7 mouse cellular contexts compared by ENCODE assay signal in the genomic region with DNA sequence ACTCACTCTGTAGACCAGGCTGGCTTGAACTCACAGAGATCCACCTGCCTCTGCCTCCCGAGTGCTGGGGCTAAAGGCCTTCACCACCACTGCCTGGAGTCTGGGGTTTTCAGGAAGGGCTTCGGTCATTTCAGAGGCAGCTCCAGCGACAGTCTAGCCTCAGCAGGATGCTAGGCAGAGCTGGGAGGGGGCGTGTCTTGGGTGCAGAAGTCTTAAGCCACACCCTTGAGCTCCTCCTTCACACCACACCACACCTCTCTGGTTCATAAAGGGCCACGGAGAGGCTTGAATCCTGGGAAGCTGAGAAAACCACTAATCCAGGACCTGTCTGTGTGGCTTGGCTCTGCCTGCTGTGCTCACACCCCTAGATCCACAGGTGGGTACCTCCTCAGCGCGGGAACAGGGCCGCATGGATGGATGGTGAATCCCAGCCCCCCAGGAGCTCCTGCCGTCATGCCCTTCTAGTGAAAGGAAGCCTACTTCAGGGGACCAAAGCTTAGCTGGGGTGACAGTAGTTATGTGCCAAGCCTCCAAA. TPM values are rescaled to one million over a fixed set of nuclear protein-coding genes. Genes with fewer than 3 reads are reported as not detected.
A peak's percentile ranks its signal among the peaks of the same experiment; 100 is the strongest.
DNase-seq lines count a peak whose midpoint lies in the region; ATAC-seq and TF ChIP-seq lines count a peak whose summit lies in the region.

Gene Por, plus strand, starts transcription at position 293 of the 535 bp plus-strand sequence.

- no peaks in the 10 kb centered on the region for H3K9me3 ChIP-seq in forebrain, embryonic 11.5 days (ENCODE audit: control insufficient read depth, low read length)
- H3K9me3 ChIP-seq in limb, embryonic 10.5 days (replicated peaks): no peaks in the 10 kb centered on the region
- no peaks in the 10 kb centered on the region for H3K9me3 ChIP-seq in midbrain, embryonic 12.5 days

- H3K9ac ChIP-seq in forebrain, embryonic 11.5 days (ENCODE audit: low read length): no peak within 1 kb of the TSS
- no peak within 1 kb of the TSS for H3K9ac ChIP-seq in midbrain, embryonic 12.5 days (replicated peaks)

- CTCF ChIA-PET in Patski (lab: Charles Lee): no interaction called here

- peaks cover 3% of the 10 kb centered on the region for H3K4me1 ChIP-seq in forebrain, embryonic 11.5 days (replicated peaks; ENCODE audit: control insufficient read depth, insufficient read depth, low read length)
- peaks cover 31% of the 10 kb centered on the region for H3K4me1 ChIP-seq in limb, embryonic 10.5 days
- peaks cover 21% of the 10 kb centered on the region for H3K4me1 ChIP-seq in midbrain, embryonic 12.5 days

- DNase-seq in Patski (ENCODE audit: low read depth, low spot score): no peak
- DNase-seq in forebrain, embryonic 11.5 days (ENCODE audit: low spot score): no peak
- no peak for DNase-seq in heart, postnatal 4 days
- DNase-seq in limb, embryonic 10.5 days (ENCODE audit: low spot score): peak; percentile 39
- DNase-seq in frontal cortex, postnatal 10 days (ENCODE audit: low spot score in 2 of 2): no peak

- POLR2A ChIA-PET in Patski (lab: Charles Lee): no interaction called here

- TF ChIP-seq CTCF in Patski (IDR thresholded peaks at IDR 0.05): no peak

- in situ Hi-C loops in Patski (cut with MboI; ENCODE audit: low pct_unique_long_range_greater_than_20kb): no loop called here

- H3K4me3 ChIP-seq in forebrain, embryonic 11.5 days (ENCODE audit: low read depth, low read length): no peak within 1 kb of the TSS
- H3K4me3 ChIP-seq in limb, embryonic 10.5 days: peak within 1 kb of the TSS; percentile 18
- H3K4me3 ChIP-seq in midbrain, embryonic 12.5 days: no peak within 1 kb of the TSS

- H3K36me3 ChIP-seq in forebrain, embryonic 11.5 days (ENCODE audit: control insufficient read depth, insufficient read depth, low read length): no peaks in the 10 kb centered on the region
- H3K36me3 ChIP-seq in limb, embryonic 10.5 days: no peaks in the 10 kb centered on the region
- H3K36me3 ChIP-seq in midbrain, embryonic 12.5 days: no peaks in the 10 kb centered on the region

- no peaks in the 10 kb centered on the region for H3K27me3 ChIP-seq in Patski
- H3K27me3 ChIP-seq in forebrain, embryonic 11.5 days (ENCODE audit: control insufficient read depth, insufficient read depth, low read length): no peaks in the 10 kb centered on the region
- no peaks in the 10 kb centered on the region for H3K27me3 ChIP-seq in limb, embryonic 10.5 days (ENCODE audit: low read depth, poor library complexity, severe bottlenecking)
- no peaks in the 10 kb centered on the region for H3K27me3 ChIP-seq in midbrain, embryonic 12.5 days

- ATAC-seq in CD4-positive, CD25-positive, alpha-beta regulatory T cell, adult 4 months: peak; percentile 58
- no peak for ATAC-seq in Patski
- ATAC-seq in forebrain, embryonic 11.5 days (replicated peaks; ENCODE audit: low FRiP score): no peak
- no peak for ATAC-seq in midbrain, embryonic 12.5 days (ENCODE audit: low FRiP score, low read depth)

- no peak within 1 kb of the TSS for H3K4me2 ChIP-seq in forebrain, embryonic 11.5 days (ENCODE audit: low read depth, low read length, severe bottlenecking)
- no peak within 1 kb of the TSS for H3K4me2 ChIP-seq in midbrain, embryonic 12.5 days (replicated peaks)

- H3K27ac ChIP-seq in forebrain, embryonic 11.5 days (ENCODE audit: low read depth, low read length): no peak within 1 kb of the TSS
- peak within 1 kb of the TSS; percentile 71 for H3K27ac ChIP-seq in limb, embryonic 10.5 days
- no peak within 1 kb of the TSS for H3K27ac ChIP-seq in midbrain, embryonic 12.5 days (replicated peaks)

- WGBS in forebrain, embryonic 11.5 days: 21% methylated on average over 9 of the region's 9 CpGs
- WGBS in limb, embryonic 10.5 days: 21% methylated on average over 9 of the region's 9 CpGs
- 27% methylated on average over 9 of the region's 9 CpGs for WGBS in midbrain, embryonic 12.5 days

RNA-seq across cellular contexts. Expression of gene Por, which starts in this region (rescaled TPM):
- polyA plus RNA-seq in CD4-positive, CD25-positive, alpha-beta regulatory T cell, adult 4 months (2017; shearing (Covaris generic)): 10 to 100 TPM; 28.9 to 69.0 TPM
- polyA plus RNA-seq in Patski (2021): 98.3 TPM
- 113 and 117 TPM in 2 replicates for polyA plus RNA-seq in forebrain, embryonic 11.5 days (2014; fragmentation: Nextera tagmentation; extraction: Ambion mirVana)
- 10 to 100 TPM; 54.0 to 55.5 TPM for total RNA-seq in heart, postnatal 4 days (2021)
- 166 and 179 TPM in 2 replicates for polyA plus RNA-seq in limb, embryonic 10.5 days (2016; fragmentation: Nextera tagmentation; extraction: Ambion mirVana)
- polyA plus RNA-seq in midbrain, embryonic 12.5 days (2016; fragmentation: Nextera tagmentation; extraction: Ambion mirVana): 141 and 145 TPM in 2 replicates
